Mouse (Mus musculus) heart, adult 11 months (tissue): ENCODE measurements around the gene Rars2.

Experiments used
- DNase-seq: peaks from one replicate; pipeline ENCODE4 v3.0.0; 2022

Rars2 gene

DNA sequence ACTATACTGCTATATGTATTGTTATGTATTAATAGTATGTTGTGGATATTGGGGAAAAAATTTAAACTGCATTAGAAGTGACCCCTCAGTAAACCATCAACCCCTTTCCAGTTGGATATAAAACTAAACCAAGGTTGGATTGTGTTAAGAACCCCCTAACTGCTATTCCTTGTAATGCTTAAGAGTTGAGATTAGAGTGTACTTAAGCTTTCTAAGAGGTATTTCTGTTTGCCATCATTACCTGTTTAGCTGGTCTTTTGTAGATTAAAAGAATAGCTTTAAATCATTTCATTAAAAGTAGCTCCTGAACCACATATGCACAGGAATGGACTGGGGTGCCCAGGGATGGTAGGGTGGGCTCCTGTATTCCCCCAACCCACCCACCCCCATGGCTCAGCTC, 30.0 kb downstream of the Rars2 start:
- no peak for DNase-seq

DNA sequence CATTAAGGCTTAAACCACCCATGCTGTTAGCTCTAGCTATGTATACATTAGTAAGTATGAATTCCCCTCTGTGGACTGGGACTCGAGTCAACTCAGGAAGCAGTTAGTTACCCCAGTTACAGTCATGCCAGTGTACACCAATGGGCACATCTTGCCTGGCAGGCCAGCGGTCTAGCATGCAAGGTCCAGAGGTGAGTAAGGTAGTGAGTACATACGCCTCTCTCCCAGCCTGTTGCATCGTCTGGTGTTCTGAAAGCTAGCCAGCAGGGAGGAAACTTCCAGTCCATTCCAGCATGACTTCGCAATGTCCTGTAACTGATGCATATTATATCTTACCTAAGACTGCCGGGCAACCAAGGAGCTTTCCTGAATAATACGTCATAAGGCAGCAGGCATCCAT, 38.4 kb downstream of the Rars2 start:
- peak; percentile 72 for DNase-seq

DNA sequence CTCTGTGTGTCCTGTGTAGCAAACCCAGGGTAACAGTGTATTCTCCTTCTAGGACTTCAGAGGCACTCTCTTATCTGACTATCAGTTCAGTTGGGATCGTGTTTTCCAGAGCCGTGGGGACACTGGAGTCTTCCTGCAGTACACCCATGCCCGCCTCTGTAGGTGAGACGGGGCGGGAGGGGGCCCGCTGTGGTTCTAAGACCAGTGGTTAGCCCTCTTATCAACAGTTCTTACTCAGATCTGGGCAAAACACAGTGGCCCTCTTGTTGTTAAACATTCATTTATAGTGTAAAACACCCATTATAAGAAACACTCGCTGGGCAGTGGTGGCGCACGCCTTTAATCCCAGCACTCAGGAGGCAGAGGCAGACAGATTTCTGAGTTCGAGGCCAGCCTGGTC, 41.3 kb downstream of the Rars2 start:
- peak; percentile 76 for DNase-seq

- no peak for DNase-seq
Observed at GRCm38 (mm10) chr4:34659012-34659411, 44.3 kb downstream of the Rars2 start.

DNA sequence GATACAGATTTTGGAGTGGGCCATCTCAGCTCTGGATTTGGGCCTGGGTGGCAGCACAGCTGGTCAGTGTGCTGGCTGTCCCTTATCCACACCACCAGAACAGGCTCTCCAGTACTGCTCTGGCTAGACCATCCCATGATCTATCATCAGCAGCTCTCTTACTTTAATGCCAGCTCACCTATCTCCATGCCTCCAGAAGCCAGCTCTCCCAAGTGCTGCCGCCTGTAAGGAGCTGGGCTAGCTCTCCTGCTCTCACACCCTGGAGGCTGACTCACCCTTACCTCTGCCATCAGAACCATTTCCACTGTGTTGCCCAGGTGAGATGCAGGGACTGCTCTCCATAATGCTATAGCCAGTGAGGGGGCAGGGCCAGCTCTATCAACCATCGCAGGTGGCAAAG, 46.8 kb downstream of the Rars2 start:
- DNase-seq: peak; percentile 84

GRCm38 (mm10) chr4:34661927-34662326, 47.2 kb downstream of the Rars2 start:
- peak; percentile 85 for DNase-seq

GRCm38 (mm10) chr4:34667923-34668322, 53.2 kb downstream of the Rars2 start:
- peak; percentile 79 for DNase-seq

DNA sequence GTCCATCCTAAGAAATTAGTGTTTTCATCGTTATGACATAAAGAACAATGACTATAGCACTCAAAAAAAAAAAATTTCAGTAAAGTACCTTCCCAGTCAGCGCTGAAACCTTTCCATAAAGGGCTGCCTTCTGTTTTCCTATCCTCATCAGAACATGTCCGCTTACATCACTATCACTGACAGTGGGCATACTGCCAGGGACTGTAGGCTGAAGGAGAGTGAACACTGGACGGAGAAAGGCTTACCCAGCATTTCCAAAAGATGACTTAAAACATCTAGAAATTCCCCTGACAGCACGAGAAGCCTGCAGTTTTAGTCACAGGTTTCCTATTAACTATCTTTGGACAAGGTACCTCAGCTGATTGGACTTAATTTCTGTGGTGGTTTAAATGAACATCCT, 59.0 kb downstream of the Rars2 start:
- peak; percentile 65 for DNase-seq

DNA sequence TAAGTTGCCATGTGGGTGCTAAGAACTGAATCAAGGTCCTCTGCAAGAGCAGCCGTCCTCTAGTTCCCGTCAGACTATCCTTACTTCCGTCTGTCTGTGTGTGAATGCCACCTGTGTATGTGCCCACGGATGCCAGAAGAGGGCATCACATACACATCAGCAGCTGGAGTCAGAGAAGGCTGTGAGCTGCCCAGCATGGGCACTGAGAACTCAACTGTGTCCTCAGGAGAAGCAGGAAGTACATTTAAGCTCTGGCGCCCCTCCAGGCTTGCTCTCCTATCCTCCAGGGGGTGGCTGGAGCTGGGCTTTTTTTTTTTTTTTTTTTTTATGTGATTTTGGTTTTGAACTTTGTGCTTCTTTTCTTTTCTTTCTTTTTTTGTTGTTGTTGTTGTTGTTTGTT, 65.8 kb downstream of the Rars2 start:
- DNase-seq: peak; percentile 84

- peak; percentile 99 for DNase-seq
Observed at GRCm38 (mm10) chr4:34686874-34687567, 72.3 kb downstream of the Rars2 start, which contains the start of gene Slc35a1. Gene Slc35a1, minus strand, starts transcription at chr4:34687438.

DNA sequence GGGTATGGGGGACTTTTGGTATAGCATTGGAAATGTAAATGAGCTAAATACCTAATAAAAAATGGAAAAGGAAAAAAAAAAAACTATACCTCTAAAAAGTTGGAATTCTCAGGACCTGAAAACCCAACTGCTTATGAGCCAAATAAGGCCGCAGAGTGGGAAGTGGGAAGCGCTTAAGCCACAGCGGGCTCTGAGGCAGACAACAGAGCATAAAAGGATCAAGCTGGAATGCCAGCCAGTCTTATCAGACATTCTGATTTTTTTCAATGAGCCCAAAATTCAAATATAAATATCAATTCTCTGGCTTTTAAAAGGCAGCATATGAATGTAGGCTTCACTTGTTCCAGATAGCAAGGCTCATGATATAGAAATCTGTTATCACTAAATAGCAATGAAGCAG, 73.3 kb downstream of the Rars2 start:
- DNase-seq: peak; percentile 23

GRCm38 (mm10) chr4:34701528-34701927, 86.8 kb downstream of the Rars2 start:
- DNase-seq: peak; percentile 90

DNA sequence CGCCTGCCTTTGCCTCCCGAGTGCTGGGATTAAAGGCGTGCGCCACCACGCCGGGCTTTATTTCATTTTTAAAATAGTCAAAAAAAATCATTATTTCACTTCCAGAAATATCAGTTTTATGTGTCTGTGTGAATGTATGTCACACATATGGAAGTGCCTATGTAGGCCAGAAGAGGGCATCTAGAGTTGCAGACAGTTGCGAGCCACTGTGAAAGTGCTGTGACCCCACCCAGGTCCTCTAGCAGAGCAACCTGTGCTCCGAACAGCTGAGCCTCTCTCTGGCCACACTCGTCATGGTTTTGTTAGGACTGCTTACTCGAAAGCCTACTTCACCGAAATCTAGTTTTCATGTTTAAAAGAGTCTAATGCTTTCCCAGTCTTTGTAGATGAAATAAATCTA, 87.5 kb downstream of the Rars2 start:
- DNase-seq: peak; percentile 49

DNA sequence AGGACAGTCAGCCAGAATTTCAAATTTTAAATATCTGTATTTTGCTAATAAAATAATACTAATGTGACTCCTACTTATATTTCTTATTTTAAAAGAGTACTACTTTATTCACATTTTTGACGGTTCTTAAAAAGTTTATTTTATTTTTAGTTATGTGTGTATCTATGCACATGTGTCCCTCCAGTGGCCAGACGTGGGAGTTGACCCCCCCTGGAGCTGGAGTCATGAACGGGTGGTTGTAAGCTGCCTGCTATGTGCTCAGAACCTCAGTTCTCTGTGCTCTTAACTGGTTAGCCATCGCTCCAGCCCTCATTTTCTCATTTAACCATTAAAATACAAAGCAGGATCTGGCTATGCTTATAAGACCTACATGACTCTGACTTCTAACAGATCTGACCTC, 88.3 kb downstream of the Rars2 start:
- peak; percentile 74 for DNase-seq

DNA sequence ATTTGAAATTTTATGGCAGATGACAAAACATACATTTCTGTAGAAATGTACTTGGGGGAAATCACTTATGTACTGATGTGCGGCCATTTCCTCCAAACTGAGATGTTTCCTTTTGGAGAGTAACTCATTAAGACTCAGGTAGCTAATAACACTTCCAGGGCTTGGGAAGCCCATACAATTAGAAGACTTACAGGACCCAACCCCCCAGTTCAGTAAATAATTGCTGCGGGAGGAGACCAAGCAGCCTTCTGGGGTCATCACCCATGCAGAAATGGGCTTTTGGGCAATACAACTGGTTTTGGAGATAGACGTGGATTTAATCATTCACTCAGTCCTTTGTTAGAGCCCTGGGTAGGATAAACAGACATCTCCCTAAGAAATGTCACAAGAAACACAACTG, 92.5 kb downstream of the Rars2 start:
- DNase-seq: no peak

DNA sequence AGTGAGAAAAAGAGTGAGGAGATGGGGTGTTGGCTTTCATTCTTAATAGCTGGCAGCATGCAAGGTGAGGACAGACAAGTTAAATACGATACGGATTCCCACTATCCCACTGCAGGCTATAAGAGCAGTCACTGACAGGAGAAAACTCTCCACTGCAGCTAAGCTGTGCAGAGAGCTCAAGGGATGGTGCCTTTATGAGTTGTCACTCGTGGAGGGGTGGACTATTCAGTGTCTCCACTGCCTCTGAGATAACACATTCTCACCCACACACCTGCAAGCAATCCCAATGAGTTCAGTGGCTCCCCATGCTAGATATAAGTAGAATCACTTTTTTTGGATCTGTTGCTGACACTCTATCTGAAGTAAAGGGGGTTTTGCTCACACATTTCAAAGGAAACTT, 93.4 kb downstream of the Rars2 start:
- DNase-seq: peak; percentile 78
